Mouse (Mus musculus) bone marrow macrophage, adult 2 months (primary cell): Measurements from ENCODE around the gene Zswim3.
"Not testable (repeated sequence)": the region's sequence is repeated elsewhere in the genome, so short reads cannot be mapped to it uniquely, and the experiment has no call there.

Experiments
- CTCF ChIP-seq: IDR thresholded peaks from 2 replicates; pipeline ENCODE4 v1.5.1; 2012; ENCODE audit warnings: low read depth, mild to moderate bottlenecking, low read length, moderate library complexity
- POLR2A ChIP-seq: IDR thresholded peaks from 2 replicates; pipeline ENCODE4 v1.6.1; 2012; ENCODE audit warnings: mild to moderate bottlenecking, low read depth, low read length, borderline replicate concordance

- not testable (repeated sequence) for TF ChIP-seq CTCF, POLR2A
These were observed 6.3 kb upstream of the Zswim3 start for GRCm38 (mm10) chr2:164798554-164798953.
